Mouse (Mus musculus) spleen, adult 2 months (tissue): ENCODE results near the gene Vps25.

Source experiments
- CTCF ChIP-seq: fragments of 200-500 bp; IDR thresholded peaks from 2 replicates; pipeline ENCODE4 v1.5.1; 2011; ENCODE audit warnings: mild to moderate bottlenecking, inconsistent platforms; ENCODE audit not compliant: insufficient read depth, insufficient read length, insufficient replicate concordance; ENCODE audit errors: extremely low read depth
- POLR2A ChIP-seq: fragments of 200-500 bp; IDR thresholded peaks from 2 replicates; pipeline ENCODE4 v1.6.1; 2011; ENCODE audit warnings: low read depth, low read length, inconsistent platforms

- TF ChIP-seq POLR2A (no peak), CTCF (no peak)
Measured at GRCm38 (mm10) chr11:101221306-101221986, 32.1 kb upstream of the Vps25 start.
